Mouse (Mus musculus): ENCODE measurements at regions not wholly inside any gene's neighbourhood (a gene's known extent, or its start where the extent isn't known, plus 50 kb on each side); places are given as distances from the start of the nearest gene placed in this dataset.

GRCm38 (mm10) chr4:24415048-24415447 lies 81.2 kb upstream of the Mms22l start:
- no peak for DNase-seq (ENCODE audit: extremely low spot score)

GRCm38 (mm10) chr4:24429092-24429928 lies 66.9 kb upstream of the Mms22l start:
- DNase-seq (ENCODE audit: extremely low spot score): peak; percentile 5

- DNase-seq (ENCODE audit: extremely low spot score): no peak
Observed at GRCm38 (mm10) chr4:24429929-24430752, 66.1 kb upstream of the Mms22l start.

- DNase-seq (ENCODE audit: extremely low spot score): no peak
Observed at GRCm38 (mm10) chr4:24430753-24431072, 65.5 kb upstream of the Mms22l start.

GRCm38 (mm10) chr4:24437258-24437657 lies 59.0 kb upstream of the Mms22l start:
- DNase-seq (ENCODE audit: extremely low spot score): no peak
